Mouse (Mus musculus) G1E (cell line): ENCODE data around the gene Tmem38b. TPM values are rescaled to one million over a fixed set of nuclear protein-coding genes. Genes with fewer than 3 reads are reported as not detected.
"Not testable (repeated sequence)": the region's sequence is repeated elsewhere in the genome, so short reads cannot be mapped to it uniquely, and the experiment has no call there.

ENCODE experiments used
- ATAC-seq: 2 replicates; pipeline ENCODE4 v1.8.0; 2016; ENCODE audit warnings: mild to moderate bottlenecking; ENCODE audit not compliant: insufficient number of reproducible peaks, poor library complexity, low FRiP score, severe bottlenecking; ENCODE audit errors: extremely low read depth
- DNase-seq: peaks from one replicate; pipeline ENCODE4 v3.0.0; 2012; ENCODE audit warnings: low spot score
- H3K27me3 ChIP-seq: 2 replicates; pipeline ENCODE4 v1.6.1; 2012; ENCODE audit warnings: mild to moderate bottlenecking, low read length, inconsistent platforms; ENCODE audit not compliant: insufficient read depth
- H3K36me3 ChIP-seq: replicated peaks from 2 replicates; pipeline ENCODE3; 2012; ENCODE audit warnings: mild to moderate bottlenecking, inconsistent platforms
- H3K4me1 ChIP-seq: 2 replicates; pipeline ENCODE4 v1.6.1; 2012; ENCODE audit warnings: low read depth, low read length, inconsistent platforms, mixed read lengths; ENCODE audit not compliant: insufficient read depth
- H3K4me3 ChIP-seq: 2 replicates; pipeline ENCODE4 v1.5.1; 2012; ENCODE audit warnings: low read depth, mild to moderate bottlenecking, inconsistent platforms, low read length, moderate library complexity, mixed read lengths
- H3K9me3 ChIP-seq: replicated peaks from 2 replicates; pipeline ENCODE4 v1.6.1; 2012; ENCODE audit warnings: inconsistent platforms
- CTCF ChIP-seq: IDR thresholded peaks from 2 replicates; pipeline ENCODE4 v1.5.1; 2012; ENCODE audit warnings: low read depth, low read length, inconsistent platforms, mixed read lengths
- GATA1 ChIP-seq: IDR thresholded peaks from 2 replicates; pipeline ENCODE4 v1.6.1; 2012; ENCODE audit warnings: borderline replicate concordance, low read length, inconsistent platforms, mixed read lengths
- GATA2 ChIP-seq: IDR thresholded peaks from 2 replicates; pipeline ENCODE4 v1.6.1; 2012; ENCODE audit warnings: low read depth, low read length, inconsistent platforms, borderline replicate concordance
- POLR2AphosphoS5 ChIP-seq: IDR thresholded peaks from 2 replicates; pipeline ENCODE4 v1.6.1; 2012; ENCODE audit warnings: low read depth, low read length, inconsistent platforms; ENCODE audit not compliant: insufficient replicate concordance
- TAL1 ChIP-seq: conservative IDR thresholded peaks from 2 replicates; pipeline ENCODE4 v1.6.1; 2012; ENCODE audit warnings: low read depth, low read length, inconsistent platforms, mixed read lengths
- polyA plus RNA-seq: library from polyadenylated mRNA; stranded (reverse); fragments of >175 nt; gene quantifications from 2 replicates; pipeline ENCODE4 v1.2.3, GENCODE M21; 2012
- total RNA-seq, 2 experiments: library from RNA; stranded (forward) in 1 of 2; stranded (reverse) in 1 of 2; fragments of 200-1000 nt in 1 of 2; fragments of >200 nt in 1 of 2; fragmentation: Nextera tagmentation in 1 of 2; gene quantifications; 2 replicates each; pipeline ENCODE4 v1.2.3; 2014 to 2017

Gene Tmem38b
- total and polyA plus RNA-seq, 3 experiments: 5.6 to 21.3 (median 15.8) TPM

GRCm38 (mm10) chr4:53794257-53794966 is 31.4 kb upstream of the Tmem38b start:
- H3K27me3 ChIP-seq: peaks cover 39% of the 10 kb centered on the region
- ATAC-seq: no peak
- no peaks in the 10 kb centered on the region for H3K9me3 ChIP-seq
- H3K36me3 ChIP-seq: no peaks in the 10 kb centered on the region
- TF ChIP-seq CTCF (no peak), POLR2AphosphoS5 (no peak), GATA2 (no peak), TAL1 (no peak)
- no peak for DNase-seq
- H3K4me1 ChIP-seq: peaks cover 34% of the 10 kb centered on the region
- no peak overlapping the region for H3K4me3 ChIP-seq

- peaks cover 45% of the 10 kb centered on the region for H3K27me3 ChIP-seq
- H3K9me3 ChIP-seq: no peaks in the 10 kb centered on the region
- DNase-seq (no peak), ATAC-seq (no peak)
- no peak for TF ChIP-seq POLR2AphosphoS5
- no peak for TF ChIP-seq GATA2
- no peak for TF ChIP-seq GATA1
- no peak for TF ChIP-seq CTCF
- TF ChIP-seq TAL1: no peak
- no peak overlapping the region for H3K4me3 ChIP-seq
- H3K4me1 ChIP-seq: peaks cover 39% of the 10 kb centered on the region
- no peaks in the 10 kb centered on the region for H3K36me3 ChIP-seq
These were observed 30.8 kb upstream of the Tmem38b start for GRCm38 (mm10) chr4:53795086-53795485.

- H3K4me1 ChIP-seq: peaks cover 37% of the 10 kb centered on the region
- ATAC-seq: no peak
- H3K4me3 ChIP-seq: no peak overlapping the region
- H3K36me3 ChIP-seq: no peaks in the 10 kb centered on the region
- peaks cover 48% of the 10 kb centered on the region for H3K27me3 ChIP-seq
- TF ChIP-seq POLR2AphosphoS5: no peak
- TF ChIP-seq TAL1: no peak
- no peak for TF ChIP-seq GATA1
- TF ChIP-seq GATA2: no peak
- TF ChIP-seq CTCF: no peak
- H3K9me3 ChIP-seq: no peaks in the 10 kb centered on the region
- no peak for DNase-seq
These were observed 30.1 kb upstream of the Tmem38b start for GRCm38 (mm10) chr4:53795706-53796105.

GRCm38 (mm10) chr4:53796865-53797772 is 28.7 kb upstream of the Tmem38b start:
- Histone ChIP-seq H3K4me1 (peaks cover 37% of the 10 kb centered on the region), H3K4me3 (no peak overlapping the region; the same call in 1 of the 2 replicates), H3K27me3 (peaks cover 48% of the 10 kb centered on the region), H3K36me3 (no peaks in the 10 kb centered on the region), H3K9me3 (no peaks in the 10 kb centered on the region)
- no peak for DNase-seq
- peak; percentile 80 for ATAC-seq
- TF ChIP-seq CTCF (no peak), TAL1 (peak; percentile 50; the same call in 1 of the 2 replicates)

GRCm38 (mm10) chr4:53798896-53799676 is 26.8 kb upstream of the Tmem38b start:
- no peak for TF ChIP-seq CTCF
- TF ChIP-seq POLR2AphosphoS5: no peak
- no peak for TF ChIP-seq GATA2
- TF ChIP-seq GATA1: no peak
- no peak for TF ChIP-seq TAL1
- peaks cover 43% of the 10 kb centered on the region for H3K27me3 ChIP-seq
- H3K9me3 ChIP-seq: peaks cover 7% of the 10 kb centered on the region; the same call in 1 of the 2 replicates
- no peak for DNase-seq
- H3K36me3 ChIP-seq: no peaks in the 10 kb centered on the region
- no peak for ATAC-seq
- H3K4me3 ChIP-seq: no peak overlapping the region
- peaks cover 34% of the 10 kb centered on the region for H3K4me1 ChIP-seq

GRCm38 (mm10) chr4:53799753-53800152 is 26.1 kb upstream of the Tmem38b start:
- Histone ChIP-seq H3K36me3 (no peaks in the 10 kb centered on the region), H3K4me1 (peaks cover 33% of the 10 kb centered on the region), H3K9me3 (peaks cover 10% of the 10 kb centered on the region; the same call in 1 of the 2 replicates), H3K27me3 (peaks cover 40% of the 10 kb centered on the region), H3K4me3 (no peak overlapping the region)
- DNase-seq (no peak), ATAC-seq (no peak)
- no peak for TF ChIP-seq GATA1
- TF ChIP-seq TAL1: no peak
- no peak for TF ChIP-seq POLR2AphosphoS5
- no peak for TF ChIP-seq CTCF

- not testable (repeated sequence) for ATAC-seq, DNase-seq
These were observed 22.2 kb upstream of the Tmem38b start for GRCm38 (mm10) chr4:53803674-53804073.

GRCm38 (mm10) chr4:53806428-53806827 is 19.4 kb upstream of the Tmem38b start:
- not testable (repeated sequence) for DNase-seq, H3K4me3 ChIP-seq, H3K4me1 ChIP-seq, ATAC-seq, H3K36me3 ChIP-seq, H3K27me3 ChIP-seq
- peaks cover 18% of the 10 kb centered on the region for H3K9me3 ChIP-seq

More at GRCm38 (mm10) chr4:53803674-53804073, 22.2 kb upstream of the Tmem38b start:
- Histone ChIP-seq H3K27me3 (peaks cover 20% of the 10 kb centered on the region; the same call in 1 of the 2 replicates), H3K9me3 (peaks cover 18% of the 10 kb centered on the region)
- H3K36me3 ChIP-seq, H3K4me1 ChIP-seq, H3K4me3 ChIP-seq: not testable (repeated sequence)
